Mouse (Mus musculus) lung, adult 18-20 months (tissue): Measurements from ENCODE around the gene A730061H03Rik.

Experiments
- DNase-seq, 2 experiments: peaks; one replicate each; pipeline ENCODE4 v3.0.0; 2022; ENCODE audit warnings: mixed read lengths in 2 of 2

A730061H03Rik gene

DNA sequence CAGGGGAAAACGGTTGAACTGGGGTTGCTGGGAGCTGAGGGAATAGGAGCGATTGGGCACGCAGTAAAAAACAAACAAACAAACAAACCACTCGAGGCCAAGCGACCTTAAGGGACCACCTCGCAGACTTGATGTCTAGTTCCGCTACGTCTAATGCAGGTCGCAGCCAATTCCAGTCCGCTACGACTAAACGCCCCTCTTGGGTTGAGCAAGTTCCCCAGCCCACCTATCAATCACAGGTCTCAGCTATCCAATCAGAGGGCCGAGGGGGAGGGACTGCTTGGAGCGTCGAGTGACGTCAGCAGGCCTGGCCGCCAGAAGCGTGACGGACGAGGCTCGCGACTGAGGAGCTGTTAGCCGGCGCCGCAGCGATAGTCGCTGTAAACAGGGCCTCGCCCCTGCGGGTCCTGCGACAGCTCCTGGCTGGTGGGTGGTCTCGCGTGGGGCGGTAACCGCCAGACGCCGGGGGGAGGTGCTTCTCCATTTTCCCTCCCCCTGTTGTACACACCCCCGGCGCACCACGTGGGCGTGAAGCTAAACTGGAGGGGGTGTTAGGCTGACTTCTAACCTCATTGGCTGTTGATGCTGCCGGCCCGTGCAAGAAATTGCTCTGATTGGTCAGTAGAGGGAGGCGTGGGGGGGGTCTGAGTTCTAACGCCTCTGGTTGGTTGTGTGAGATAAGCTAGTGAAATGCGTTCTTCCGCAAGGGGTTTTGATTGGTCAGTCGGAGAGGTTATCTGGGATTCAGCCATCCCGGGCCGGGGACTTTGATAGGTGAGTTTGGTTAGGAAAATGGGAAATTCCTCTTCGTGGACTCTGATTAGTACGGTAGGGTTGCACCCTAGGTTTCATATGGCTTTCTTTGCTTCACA lies at the start of gene A730061H03Rik:
A730061H03Rik (minus strand) TSS at position 205 of the 872 bp plus-strand sequence.
- DNase-seq: peak; percentile 99

DNA sequence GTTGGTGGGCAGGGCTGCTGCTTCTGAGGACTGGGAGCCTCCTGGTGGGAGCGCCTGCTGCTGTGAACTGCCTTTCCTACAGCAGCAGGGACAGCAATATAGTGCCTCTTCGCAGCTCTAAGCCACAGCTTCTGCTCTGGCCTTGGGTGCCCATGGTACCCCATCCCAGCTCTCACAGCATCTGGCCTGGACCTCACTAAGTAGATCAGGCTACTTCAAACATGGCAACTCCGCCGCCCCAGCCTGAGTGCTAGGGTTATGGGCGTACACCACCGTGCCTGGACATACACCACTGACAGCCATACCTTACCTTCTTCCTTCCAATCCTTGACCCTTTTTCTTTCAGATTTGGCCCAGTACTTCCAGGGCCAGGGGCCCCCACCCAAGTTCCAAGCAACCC lies 48.1 kb upstream of the A730061H03Rik start:
- DNase-seq: no peak

DNA sequence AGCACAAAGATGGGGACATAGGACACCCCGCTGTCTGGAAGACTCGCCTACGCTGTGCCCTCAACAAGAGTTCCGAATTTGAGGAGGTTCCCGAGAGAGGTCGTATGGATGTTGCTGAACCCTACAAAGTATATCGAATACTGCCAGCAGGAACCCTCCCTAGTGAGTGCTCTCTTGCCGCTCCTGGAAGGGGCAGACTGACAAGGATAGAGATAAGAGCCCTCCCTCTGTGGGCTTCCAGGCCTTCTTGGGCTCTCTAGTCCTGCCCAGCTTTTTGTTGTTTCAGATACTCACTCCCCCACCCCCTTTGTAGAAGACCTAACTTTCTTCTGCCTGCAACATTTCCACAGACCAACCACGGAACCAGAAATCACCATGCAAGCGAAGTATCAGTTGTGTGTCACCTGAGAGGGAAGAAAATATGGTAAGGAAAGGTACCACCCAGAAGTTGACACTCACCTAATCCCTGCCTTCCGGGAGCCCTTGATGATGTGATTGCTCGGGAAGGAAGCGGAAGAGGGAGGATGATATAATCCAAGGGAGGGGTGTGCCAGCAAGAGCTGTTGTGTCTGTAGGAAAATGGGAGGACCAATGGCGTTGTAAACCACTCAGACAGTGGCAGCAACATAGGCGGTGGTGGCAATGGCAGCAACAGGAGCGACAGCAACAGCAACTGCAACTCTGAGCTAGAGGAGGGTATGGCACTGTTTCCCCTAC lies 45.7 kb upstream of the A730061H03Rik start:
- DNase-seq: no peak

DNA sequence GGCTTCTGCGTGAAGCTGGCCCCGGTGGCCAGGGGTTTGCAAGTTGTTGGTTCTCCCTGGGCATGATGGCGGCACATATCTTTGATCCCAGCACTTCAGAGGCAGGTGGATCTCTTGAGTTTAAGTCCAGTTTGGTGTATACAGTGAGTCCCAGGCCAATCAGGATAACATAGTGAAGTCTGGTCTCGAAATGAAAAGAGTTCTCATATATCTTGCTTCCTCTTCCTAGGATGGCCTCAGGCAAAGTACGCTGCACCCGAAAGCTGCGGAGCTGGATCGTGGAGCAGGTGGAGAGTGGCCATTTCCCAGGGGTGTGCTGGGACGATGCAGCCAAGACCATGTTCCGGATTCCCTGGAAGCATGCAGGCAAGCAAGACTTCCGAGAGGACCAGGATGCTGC lies 44.6 kb upstream of the A730061H03Rik start:
- DNase-seq: no peak

DNA sequence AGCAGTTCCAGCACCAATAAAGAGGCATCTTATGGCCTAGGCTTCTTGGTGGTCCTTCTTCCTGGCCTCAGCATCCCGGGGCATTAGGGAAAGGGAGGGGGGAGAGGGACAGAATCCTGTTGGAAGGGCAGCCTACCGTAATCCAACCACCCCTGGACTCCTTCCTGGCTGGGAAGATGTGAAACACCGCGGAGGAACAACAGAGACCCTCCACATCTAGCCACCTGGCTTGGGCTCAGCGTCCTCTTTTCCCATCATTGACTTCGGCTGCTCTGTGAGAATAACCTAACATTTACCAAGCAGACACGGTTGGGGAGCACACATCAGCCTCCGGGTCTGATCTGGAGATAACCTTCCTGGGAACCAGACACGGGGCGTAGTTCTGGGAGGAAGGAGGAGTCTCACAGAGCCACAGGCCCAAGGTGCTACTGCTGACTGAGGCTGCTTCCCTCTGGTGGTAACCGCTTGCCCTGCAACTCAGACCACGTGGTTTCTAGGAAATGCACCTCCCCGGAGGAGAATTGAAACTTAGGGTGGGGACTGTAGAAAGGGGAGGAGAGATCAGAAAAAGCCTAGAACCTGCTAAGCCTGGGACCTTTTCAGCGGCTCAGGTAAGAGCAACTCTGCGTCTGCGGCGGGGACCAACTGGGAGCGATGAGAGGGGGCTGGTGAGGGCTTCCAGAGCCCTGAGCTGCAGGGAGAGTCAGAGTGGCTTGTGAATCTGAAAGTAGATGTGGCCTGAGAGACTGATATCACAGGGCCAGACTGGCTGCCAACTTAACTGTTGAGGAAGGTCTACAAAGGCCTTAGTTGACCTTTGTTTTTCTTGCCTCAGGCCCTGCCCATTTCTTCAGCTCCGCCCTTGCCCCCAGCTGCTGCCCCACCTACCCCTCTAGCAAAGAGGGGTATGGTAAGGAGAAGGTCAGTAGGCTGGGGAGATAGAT lies 43.7 kb upstream of the A730061H03Rik start:
- peak; percentile 96 to 97 for DNase-seq

DNA sequence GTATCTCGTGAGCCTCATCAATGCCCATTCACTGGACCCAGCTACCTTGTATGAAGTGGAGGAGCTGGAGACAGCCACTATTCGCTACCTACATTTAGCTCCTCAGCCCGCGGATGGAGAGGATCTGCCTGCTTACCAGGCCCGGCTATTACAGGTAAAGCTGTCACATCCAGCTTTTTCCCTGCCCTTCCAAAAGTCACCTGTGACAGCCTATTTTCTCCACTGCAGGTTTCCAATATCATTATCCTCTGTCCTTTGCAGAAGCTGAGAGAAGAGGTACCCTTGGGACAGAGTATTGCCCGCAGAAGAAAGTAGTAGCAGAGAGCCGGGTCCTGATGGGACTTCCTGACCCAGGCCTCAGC lies 43.0 kb upstream of the A730061H03Rik start, which contains the start of gene Irf9:
Irf9 (plus strand) TSS at position 301 of the 362 bp plus-strand sequence.
- no peak for DNase-seq

DNA sequence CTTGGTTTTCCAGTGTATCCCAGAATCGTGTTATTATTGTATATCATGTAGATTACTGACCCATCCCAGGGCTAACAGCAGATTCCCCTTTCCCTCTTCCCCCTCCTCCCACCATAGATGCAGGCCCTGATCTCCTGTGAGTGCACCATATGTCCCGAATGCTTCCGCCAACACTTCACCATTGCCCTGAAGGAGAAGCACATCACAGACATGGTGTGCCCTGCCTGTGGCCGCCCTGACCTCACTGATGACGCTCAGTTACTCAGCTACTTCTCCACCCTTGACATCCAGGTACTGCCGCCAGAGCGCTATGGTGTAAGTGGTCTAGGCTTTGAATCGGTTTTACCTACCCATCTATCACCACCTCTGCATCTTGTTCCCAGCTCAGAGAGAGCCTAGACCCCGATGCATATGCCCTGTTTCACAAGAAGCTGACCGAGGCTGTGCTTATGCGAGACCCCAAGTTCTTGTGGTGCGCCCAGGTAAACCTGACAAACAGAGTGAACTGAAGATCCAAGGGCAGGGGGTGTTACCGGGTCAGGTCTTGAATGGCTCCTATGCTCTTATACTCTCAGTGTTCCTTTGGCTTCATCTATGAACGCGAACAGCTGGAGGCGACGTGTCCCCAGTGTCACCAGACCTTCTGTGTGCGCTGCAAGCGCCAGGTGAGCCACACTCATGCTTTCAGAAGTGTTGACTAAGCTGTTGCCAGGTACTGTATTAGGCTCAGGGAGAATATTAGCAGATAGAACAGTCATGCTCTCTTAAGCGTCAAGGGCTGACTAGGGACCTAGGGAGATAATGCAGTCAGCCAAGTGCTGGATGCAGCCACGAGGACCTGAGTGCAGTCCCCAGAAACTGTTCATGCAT lies 38.5 kb upstream of the A730061H03Rik start:
- DNase-seq: no peak

DNA sequence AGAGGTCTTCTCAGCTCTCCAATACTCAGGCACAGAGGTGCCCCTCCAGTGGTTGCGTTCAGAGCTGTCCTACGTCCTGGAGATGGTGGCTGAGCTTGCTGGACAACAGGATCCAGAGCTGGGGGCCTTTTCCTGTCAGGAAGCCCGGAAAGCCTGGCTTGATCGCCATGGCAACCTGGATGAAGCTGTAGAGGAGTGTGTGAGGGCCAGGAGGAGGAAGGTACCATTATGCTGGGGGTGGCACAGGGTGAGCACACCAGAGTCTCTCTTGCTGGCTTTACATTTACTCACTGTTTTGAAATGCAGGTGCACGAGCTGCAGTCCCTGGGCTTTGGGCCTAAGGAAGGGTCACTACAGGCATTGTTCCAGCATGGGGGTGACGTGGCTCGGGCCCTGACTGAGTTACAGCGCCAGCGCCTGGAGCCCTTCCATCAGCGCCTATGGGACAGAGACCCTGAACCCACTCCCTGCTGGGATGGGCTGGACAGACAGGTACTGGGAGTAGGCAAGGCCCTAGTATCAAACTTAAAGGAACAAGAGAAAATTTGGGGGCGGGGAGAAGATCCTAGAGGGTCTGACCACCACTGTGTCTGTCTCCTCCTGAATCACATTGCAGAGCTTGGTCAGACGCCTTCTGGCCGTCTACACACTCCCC lies 36.0 kb upstream of the A730061H03Rik start:
- no peak for DNase-seq

DNA sequence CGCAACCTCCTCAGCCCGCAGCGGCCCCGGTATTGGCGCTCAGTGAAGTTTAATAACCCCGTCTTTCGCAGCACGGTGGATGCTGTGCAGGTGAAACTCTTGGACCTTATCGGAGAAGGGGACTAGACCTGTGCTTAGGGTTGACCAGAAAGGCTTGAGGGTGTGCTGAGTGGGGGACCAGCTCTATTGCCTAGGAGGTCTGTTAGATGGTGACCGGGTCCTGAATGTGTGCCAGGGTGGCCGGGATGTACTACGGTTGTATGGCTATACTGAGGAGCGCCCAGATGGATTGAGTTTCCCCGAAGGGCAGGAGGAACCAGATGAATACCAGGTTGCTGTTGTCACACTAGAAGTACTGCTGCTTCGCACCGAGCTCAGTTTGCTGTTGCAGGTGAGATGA lies 32.0 kb upstream of the A730061H03Rik start:
- DNase-seq: no peak

DNA sequence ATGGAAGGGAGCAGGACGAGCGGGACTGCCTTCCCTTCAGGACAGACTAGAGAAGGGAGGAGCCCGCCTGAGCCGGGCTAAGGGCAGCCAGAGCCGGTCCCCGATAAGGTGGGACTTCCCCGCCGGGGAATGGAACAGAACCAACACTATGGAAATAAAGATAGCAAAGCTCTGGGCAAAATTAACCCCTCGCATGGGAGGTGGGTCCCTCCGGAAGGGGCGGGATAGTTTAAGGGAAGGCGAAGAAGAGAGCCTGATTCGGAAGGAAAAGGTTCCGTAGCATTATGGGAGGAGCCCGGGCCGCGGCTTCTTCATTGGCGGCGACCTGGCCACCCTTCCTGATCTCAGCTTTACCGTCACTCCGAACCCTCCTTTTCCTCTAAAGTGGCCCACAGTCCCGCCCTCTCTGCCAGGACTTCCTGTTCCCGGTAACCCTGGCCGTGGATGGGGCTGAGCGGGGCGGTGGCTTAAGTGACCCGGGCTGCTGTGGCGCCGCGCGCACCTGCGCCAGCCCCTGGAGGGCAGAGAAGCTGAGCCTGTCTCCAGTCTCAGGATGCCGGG lies 31.2 kb upstream of the A730061H03Rik start, which contains the start of gene Rnf31:
Rnf31 (plus strand) TSS at position 378 of the 561 bp plus-strand sequence.
- peak; percentile 99 for DNase-seq

DNA sequence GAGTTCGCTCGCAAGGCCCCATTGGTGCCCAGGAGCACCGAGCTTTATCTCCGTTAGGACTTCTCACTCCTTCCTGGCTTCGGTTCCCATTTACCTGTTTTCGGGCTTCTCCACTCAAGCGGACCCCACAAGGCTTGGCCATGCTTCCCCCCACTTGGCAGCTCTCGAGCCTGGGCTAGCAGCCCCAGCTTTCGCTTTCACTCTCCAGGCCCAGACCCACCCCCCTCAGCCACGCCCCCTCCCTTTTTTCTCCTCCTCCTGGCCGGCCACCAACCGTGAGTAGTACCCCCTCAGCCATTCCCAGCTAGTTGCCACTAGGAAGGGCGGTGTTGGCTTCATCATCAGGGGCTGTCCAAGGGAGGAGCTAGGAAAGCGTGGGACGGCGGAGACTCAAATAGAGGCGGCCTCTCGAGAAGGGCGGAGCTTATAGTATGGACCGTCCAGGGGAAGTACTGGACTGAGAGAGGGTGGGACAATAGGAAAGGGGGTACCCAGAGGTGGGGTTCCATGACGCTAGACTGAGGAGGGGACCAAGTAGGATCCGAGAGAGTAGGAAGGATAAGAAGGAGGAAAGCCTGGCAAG lies 30.6 kb upstream of the A730061H03Rik start, which contains the start of gene Psme2:
Psme2 (minus strand) TSS at position 366 of the 583 bp plus-strand sequence.
- DNase-seq: peak; percentile 99

DNA sequence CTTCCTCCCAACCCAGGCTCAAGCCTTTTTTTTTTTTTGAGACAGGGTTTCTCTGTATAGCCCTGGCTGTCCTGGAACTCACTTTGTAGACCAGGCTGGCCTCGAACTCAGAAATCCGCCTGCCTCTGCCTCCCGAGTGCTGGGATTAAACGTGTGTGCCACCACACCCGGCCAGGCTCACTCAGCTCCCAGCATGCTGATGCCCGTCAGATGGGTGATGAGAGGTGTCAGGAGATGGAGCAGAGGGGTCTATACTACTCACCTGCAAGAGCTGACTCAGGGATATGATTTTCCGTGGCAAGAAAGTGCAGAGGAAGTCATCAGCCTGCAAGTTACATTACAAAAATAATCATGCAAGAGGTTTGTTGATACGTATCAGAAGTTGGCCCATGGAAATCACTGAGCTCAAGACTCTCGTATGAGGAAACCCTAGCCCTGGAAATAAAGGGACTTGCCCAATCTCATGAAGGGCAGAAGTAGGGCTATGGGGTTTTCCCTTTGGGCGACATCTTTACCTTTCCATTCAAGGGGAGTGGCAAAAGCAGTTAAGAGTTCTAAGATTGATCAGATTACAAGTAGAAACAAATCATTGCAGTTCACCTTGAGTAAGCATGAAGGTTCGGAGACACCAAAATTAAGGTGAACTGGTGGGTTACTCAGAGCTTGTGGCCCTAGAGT lies 29.7 kb upstream of the A730061H03Rik start:
- DNase-seq: no peak

DNA sequence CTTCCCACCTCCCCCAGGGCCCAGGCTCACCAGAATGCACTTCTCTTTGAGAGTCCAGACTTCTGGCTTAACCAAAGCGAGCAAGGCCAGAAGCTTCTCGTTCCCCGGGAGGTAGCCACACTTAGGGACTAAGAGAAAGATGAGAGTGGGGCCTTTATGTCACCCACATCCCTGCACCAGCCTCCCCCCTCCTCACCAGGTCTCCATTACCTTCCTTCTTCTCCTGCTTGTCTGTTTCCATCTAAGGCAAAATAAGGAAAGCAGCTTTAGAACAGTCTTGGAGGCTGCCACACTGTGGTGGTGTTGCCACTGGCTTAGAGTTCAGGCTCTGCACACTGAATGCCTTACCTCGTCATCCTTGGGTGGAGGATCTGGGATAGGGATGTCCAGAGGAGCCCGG lies 29.1 kb upstream of the A730061H03Rik start:
- no peak for DNase-seq

DNA sequence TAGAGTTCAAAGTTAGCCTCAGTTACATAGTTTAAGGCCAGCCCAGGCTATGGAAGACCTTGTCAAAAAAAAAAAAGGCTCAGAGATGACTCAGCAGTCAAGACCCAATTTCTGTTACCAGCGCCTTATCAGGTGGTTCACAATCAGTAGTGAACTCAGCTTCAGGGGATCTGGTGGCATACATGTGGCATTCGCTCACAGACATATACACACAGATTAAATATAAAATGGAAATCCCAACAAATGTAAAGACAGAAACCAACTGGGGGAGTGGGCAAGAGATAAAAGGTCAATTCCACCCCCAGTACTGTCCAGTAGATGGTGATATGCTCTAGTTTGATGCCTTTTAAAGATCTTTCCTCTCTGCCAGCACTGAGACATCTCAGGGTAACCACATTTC lies 25.9 kb upstream of the A730061H03Rik start:
- no peak for DNase-seq

DNA sequence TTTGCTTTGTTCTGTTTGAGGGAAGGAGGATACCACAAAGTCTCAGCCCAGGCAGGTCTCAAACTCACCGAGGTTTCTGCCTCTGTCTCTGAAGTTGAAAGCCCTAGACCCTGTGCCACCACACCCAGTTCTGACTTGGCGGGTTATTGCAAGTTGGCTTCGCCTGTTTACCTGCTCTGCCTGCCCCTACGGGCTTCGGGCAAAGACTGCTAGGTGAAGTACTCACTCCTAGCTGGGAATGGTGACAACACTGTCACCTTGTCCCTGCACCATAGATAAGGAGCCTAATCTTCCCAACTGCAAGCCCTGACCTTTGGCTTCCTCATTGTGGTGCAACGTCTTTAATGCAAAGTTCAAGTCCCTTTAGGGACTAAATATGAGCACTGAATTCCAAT lies 25.4 kb upstream of the A730061H03Rik start:
- DNase-seq: no peak

DNA sequence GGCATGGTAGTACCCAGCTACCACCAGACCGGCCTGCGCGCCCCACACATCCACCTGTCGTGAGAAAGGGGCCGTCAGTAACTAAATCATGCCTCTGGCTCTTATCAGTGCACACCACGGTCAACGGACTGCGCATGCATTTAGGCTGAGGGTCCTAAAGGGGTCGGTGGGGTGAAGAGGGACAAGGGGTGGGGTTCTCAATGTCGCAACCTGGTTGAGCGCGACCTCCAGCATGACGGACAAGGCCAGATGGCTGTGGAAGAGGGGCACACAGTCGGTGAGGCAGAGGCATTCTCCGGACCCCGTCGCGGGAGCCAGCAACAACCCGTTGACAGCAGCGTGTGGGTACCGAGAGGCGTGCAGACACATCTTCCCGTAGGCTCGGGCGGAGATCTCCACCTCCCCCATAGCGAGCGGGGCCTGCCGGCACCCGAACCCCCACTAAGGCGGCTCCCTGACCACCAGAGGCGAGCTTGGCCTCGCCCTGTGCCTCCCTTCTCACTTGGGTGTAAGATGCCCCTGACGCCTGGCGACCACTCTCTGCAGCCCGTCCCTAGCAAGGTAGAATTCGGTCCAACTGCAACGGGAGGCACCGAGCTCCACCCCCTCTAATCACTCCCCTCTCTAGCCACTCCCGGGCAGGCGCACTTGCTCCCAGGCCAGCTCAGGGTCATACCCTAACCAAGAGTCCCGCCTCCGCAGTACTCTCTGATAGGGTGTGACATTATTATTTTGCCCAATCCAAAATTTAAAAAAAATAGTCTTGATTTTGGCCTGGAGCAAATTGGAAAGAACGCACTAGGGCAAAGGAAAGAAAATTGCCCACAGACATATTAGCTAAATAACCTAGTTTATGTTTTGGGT lies 24.7 kb upstream of the A730061H03Rik start, which contains the start of gene Emc9:
Emc9 (minus strand) TSS at position 601 of the 864 bp plus-strand sequence.
- DNase-seq: peak; percentile 88 to 92

DNA sequence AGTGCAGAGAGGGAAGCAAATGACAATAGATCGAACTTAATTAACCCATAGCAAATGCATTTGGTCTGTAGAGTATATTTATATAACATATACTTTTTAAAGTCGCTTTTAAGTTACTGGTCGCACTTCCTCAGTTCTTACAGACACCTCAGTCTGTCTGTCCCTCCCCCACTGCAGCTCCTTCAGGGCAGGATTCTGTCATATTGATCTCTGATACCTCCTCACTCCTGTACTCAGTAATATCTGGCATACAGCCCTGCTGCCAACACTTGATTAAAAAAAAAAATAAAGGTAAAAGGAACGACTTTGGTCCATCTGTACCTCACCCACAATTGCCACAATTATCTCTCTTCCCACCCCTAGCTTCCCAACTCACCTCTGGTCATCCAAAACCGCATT lies 24.1 kb upstream of the A730061H03Rik start:
- DNase-seq: no peak

DNA sequence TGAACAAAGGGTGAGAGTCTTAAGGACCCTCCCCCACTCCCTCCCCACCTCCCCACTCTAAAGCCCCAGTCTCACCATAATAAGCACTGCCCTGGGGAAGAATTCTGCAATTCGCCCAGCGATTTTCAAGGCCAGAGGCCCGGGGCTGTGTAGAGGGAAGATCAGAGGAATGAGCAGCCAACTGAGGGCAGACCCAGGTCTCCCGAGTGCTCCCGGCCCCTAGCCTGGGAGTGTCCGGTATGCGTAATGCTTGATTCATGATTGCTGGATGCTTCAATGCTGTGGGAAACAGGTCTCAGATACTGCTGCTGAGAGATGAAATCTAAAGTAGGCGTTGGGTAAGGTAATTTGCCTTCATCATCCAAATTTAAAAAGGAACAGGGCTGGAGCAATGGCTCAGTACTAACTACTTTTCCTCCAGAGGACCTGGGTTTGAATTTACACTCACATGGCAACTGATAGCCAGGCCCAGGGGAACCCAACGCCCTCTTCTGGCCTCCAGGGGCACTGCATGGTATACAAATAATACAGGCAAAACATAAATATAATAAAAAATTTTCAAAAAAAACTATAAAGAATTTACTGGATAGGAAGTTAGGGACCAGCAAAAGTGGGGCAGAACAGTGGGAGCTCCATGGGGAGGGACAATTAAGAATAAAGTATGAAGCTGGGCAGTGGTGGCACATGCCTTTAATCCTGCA lies 21.9 kb upstream of the A730061H03Rik start:
- no peak for DNase-seq
